Mouse (Mus musculus) erythroblast, embryonic 14.5 days (primary cell): ENCODE measurements around the gene Mrps10. TPM values are rescaled to one million over a fixed set of nuclear protein-coding genes. Genes with fewer than 3 reads are reported as not detected.
"Not testable (repeated sequence)": the region's sequence is repeated elsewhere in the genome, so short reads cannot be mapped to it uniquely, and the experiment has no call there.

Experiments
- H3K27me3 ChIP-seq: 2 replicates; pipeline ENCODE4 v1.6.1; 2012; ENCODE audit warnings: inconsistent platforms; ENCODE audit not compliant: control insufficient read depth
- H3K36me3 ChIP-seq: 2 replicates; pipeline ENCODE4 v1.6.1; 2012; ENCODE audit warnings: mild to moderate bottlenecking, inconsistent platforms; ENCODE audit not compliant: control insufficient read depth
- H3K4me1 ChIP-seq: 2 replicates; pipeline ENCODE4 v1.6.1; 2012; ENCODE audit warnings: inconsistent platforms; ENCODE audit not compliant: control insufficient read depth
- H3K4me3 ChIP-seq: replicated peaks from 2 replicates; pipeline ENCODE3; 2012; ENCODE audit warnings: moderate library complexity, mild to moderate bottlenecking, inconsistent platforms
- H3K9me3 ChIP-seq: 2 replicates; pipeline ENCODE4 v1.6.1; 2012; ENCODE audit warnings: low read length, inconsistent platforms, mixed read lengths; ENCODE audit not compliant: control insufficient read depth
- GATA1 ChIP-seq: IDR thresholded peaks from 2 replicates; pipeline ENCODE4 v1.6.1; 2012; ENCODE audit warnings: low read length, inconsistent platforms, mixed read lengths
- TAL1 ChIP-seq: IDR thresholded peaks from 3 replicates; pipeline ENCODE4 v1.6.1; 2012; ENCODE audit warnings: low read length, inconsistent platforms, mixed read lengths
- polyA plus RNA-seq: library from polyadenylated mRNA; stranded (reverse); fragments of >175 nt; gene quantifications from 2 replicates; pipeline ENCODE4 v1.2.3, GENCODE M21; 2012

Mrps10 gene
- polyA plus RNA-seq, 1 experiment, result 0.52 TPM

- H3K4me3 ChIP-seq, result no peak overlapping the region
- no peak for TF ChIP-seq TAL1
- TF ChIP-seq GATA1, result no peak
- H3K27me3 ChIP-seq, result peaks cover 17% of the 10 kb centered on the region
- no peaks in the 10 kb centered on the region for H3K36me3 ChIP-seq
- H3K4me1 ChIP-seq, result peaks cover 12% of the 10 kb centered on the region
- H3K9me3 ChIP-seq, result no peaks in the 10 kb centered on the region
Measured at GRCm38 (mm10) chr17:47399091-47399490, 30.4 kb downstream of the Mrps10 start.

GRCm38 (mm10) chr17:47400451-47400850 is 31.8 kb downstream of the Mrps10 start, which contains the start of gene Guca1a:
Guca1a (minus strand) TSS chr17:47400584.
- TF ChIP-seq GATA1 (no peak), TAL1 (no peak)
- no peaks in the 10 kb centered on the region for H3K9me3 ChIP-seq
- no peak within 1 kb of the TSS for H3K4me3 ChIP-seq
- H3K27me3 ChIP-seq, result peaks cover 4% of the 10 kb centered on the region
- peaks cover 6% of the 10 kb centered on the region for H3K4me1 ChIP-seq
- no peaks in the 10 kb centered on the region for H3K36me3 ChIP-seq

GRCm38 (mm10) chr17:47407717-47408557 is 39.2 kb downstream of the Mrps10 start:
- no peaks in the 10 kb centered on the region for H3K4me1 ChIP-seq
- TF ChIP-seq TAL1 (no peak), GATA1 (no peak)
- H3K27me3 ChIP-seq, result peaks cover 32% of the 10 kb centered on the region
- no peaks in the 10 kb centered on the region for H3K9me3 ChIP-seq
- no peaks in the 10 kb centered on the region for H3K36me3 ChIP-seq
- H3K4me3 ChIP-seq, result no peak overlapping the region

GRCm38 (mm10) chr17:47408558-47408898 is 39.8 kb downstream of the Mrps10 start:
- H3K27me3 ChIP-seq, result peaks cover 36% of the 10 kb centered on the region
- no peaks in the 10 kb centered on the region for H3K9me3 ChIP-seq
- no peak for TF ChIP-seq TAL1
- TF ChIP-seq GATA1, result no peak
- no peak overlapping the region for H3K4me3 ChIP-seq
- no peaks in the 10 kb centered on the region for H3K36me3 ChIP-seq
- H3K4me1 ChIP-seq, result no peaks in the 10 kb centered on the region

GRCm38 (mm10) chr17:47409897-47410861 is 41.5 kb downstream of the Mrps10 start:
- H3K9me3 ChIP-seq, H3K4me3 ChIP-seq: not testable (repeated sequence)
- peaks cover 37% of the 10 kb centered on the region for H3K27me3 ChIP-seq

GRCm38 (mm10) chr17:47420195-47420594 is 51.5 kb downstream of the Mrps10 start:
- Histone ChIP-seq H3K36me3 (no peaks in the 10 kb centered on the region), H3K4me3 (no peak overlapping the region), H3K4me1 (no peaks in the 10 kb centered on the region), H3K27me3 (no peaks in the 10 kb centered on the region), H3K9me3 (no peaks in the 10 kb centered on the region; the same call in 1 of the 2 replicates)
- TF ChIP-seq GATA1 (no peak), TAL1 (no peak)

More at GRCm38 (mm10) chr17:47409897-47410861, 41.5 kb downstream of the Mrps10 start:
- H3K4me1 ChIP-seq, H3K36me3 ChIP-seq: not testable (repeated sequence)

- Histone ChIP-seq H3K4me1 (no peaks in the 10 kb centered on the region), H3K9me3 (no peaks in the 10 kb centered on the region), H3K36me3 (no peaks in the 10 kb centered on the region), H3K4me3 (no peak overlapping the region), H3K27me3 (no peaks in the 10 kb centered on the region)
- TF ChIP-seq GATA1, result no peak
Measured at GRCm38 (mm10) chr17:47421566-47421965, 52.9 kb downstream of the Mrps10 start.

GRCm38 (mm10) chr17:47422616-47423015 is 53.9 kb downstream of the Mrps10 start:
- not testable (repeated sequence) for H3K4me1 ChIP-seq, H3K27me3 ChIP-seq, H3K9me3 ChIP-seq, H3K4me3 ChIP-seq, H3K36me3 ChIP-seq

- Histone ChIP-seq H3K9me3 (no peaks in the 10 kb centered on the region), H3K4me3 (no peak overlapping the region), H3K4me1 (no peaks in the 10 kb centered on the region), H3K27me3 (peaks cover 5% of the 10 kb centered on the region), H3K36me3 (no peaks in the 10 kb centered on the region)
- TF ChIP-seq TAL1, result no peak
Measured at GRCm38 (mm10) chr17:47424186-47424585, 55.5 kb downstream of the Mrps10 start.

GRCm38 (mm10) chr17:47427316-47427715 is 58.6 kb downstream of the Mrps10 start:
- Histone ChIP-seq H3K4me1 (no peaks in the 10 kb centered on the region), H3K36me3 (no peaks in the 10 kb centered on the region), H3K27me3 (peaks cover 5% of the 10 kb centered on the region), H3K4me3 (no peak overlapping the region), H3K9me3 (no peaks in the 10 kb centered on the region)
- TF ChIP-seq GATA1 (no peak), TAL1 (no peak)
